ENCODE assay signal across 12 mouse cellular contexts in genomic region chr9:117400262-117400671, GRCm38 (mm10).
DNase-seq lines count a peak whose midpoint lies in the region; ATAC-seq and TF ChIP-seq lines count a peak whose summit lies in the region.
"Had no signal": no experiment of that assay in that cellular context is flagged by ENCODE, and none has a peak within 500 bp of the region (broad histone marks: within the 10 kb centered on the region; RNA-seq: fewer than 3 reads in every experiment).

No protein-coding gene starts in this region.

- intact Hi-C loops in left cerebral cortex, adult 2 months (cut with DNase I): no loop called here

- H3K4me3 ChIP-seq in forebrain, embryonic 14.5 days (ENCODE audit: low read depth, low read length): no peak overlapping the region
- no peak overlapping the region for H3K4me3 ChIP-seq in forebrain, embryonic 10.5 days
- no peak overlapping the region for H3K4me3 ChIP-seq in lung, embryonic 15.5 days
- no peak overlapping the region for H3K4me3 ChIP-seq in left cerebral cortex, adult 2 months
- H3K4me3 ChIP-seq: forebrain, embryonic 12.5 days; limb, embryonic 12.5 days had no signal

- H3K36me3 ChIP-seq in forebrain, embryonic 14.5 days (ENCODE audit: control insufficient read depth, insufficient read depth, low read length): no peaks in the 10 kb centered on the region
- no peaks in the 10 kb centered on the region for H3K36me3 ChIP-seq in forebrain, embryonic 10.5 days (replicated peaks)
- H3K36me3 ChIP-seq in lung, embryonic 15.5 days: no peaks in the 10 kb centered on the region
- H3K36me3 ChIP-seq: forebrain, embryonic 12.5 days; limb, embryonic 12.5 days had no signal

- H3K27me3 ChIP-seq in forebrain, embryonic 14.5 days (replicated peaks; ENCODE audit: control insufficient read depth, insufficient read depth, low read length): no peaks in the 10 kb centered on the region
- no peaks in the 10 kb centered on the region for H3K27me3 ChIP-seq in forebrain, embryonic 10.5 days (ENCODE audit: poor library complexity, severe bottlenecking)
- H3K27me3 ChIP-seq in lung, embryonic 15.5 days: no peaks in the 10 kb centered on the region
- H3K27me3 ChIP-seq: forebrain, embryonic 12.5 days; limb, embryonic 12.5 days had no signal

- TF ChIP-seq CTCF in left cerebral cortex, adult 2 months (IDR thresholded peaks at IDR 0.05): no peak

- H3K9ac ChIP-seq in forebrain, embryonic 14.5 days (ENCODE audit: low read length): no peak overlapping the region
- H3K9ac ChIP-seq in lung, embryonic 15.5 days: no peak overlapping the region
- H3K9ac ChIP-seq: forebrain, embryonic 12.5 days; limb, embryonic 12.5 days had no signal

- no peak overlapping the region for H3K4me2 ChIP-seq in forebrain, embryonic 14.5 days (ENCODE audit: low read length)
- no peak overlapping the region for H3K4me2 ChIP-seq in lung, embryonic 15.5 days
- H3K4me2 ChIP-seq: forebrain, embryonic 12.5 days; limb, embryonic 12.5 days had no signal

- DNase-seq in forebrain, embryonic 14.5 days (ENCODE audit: low spot score): peak; percentile 35
- no peak for DNase-seq in forebrain, embryonic 10.5 days (ENCODE audit: extremely low spot score, low spot score)
- peak; percentile 2 for DNase-seq in thymus, postnatal 0 days (ENCODE audit: low spot score)
- no peak for DNase-seq in thymus, postnatal 25 days
- DNase-seq in yolk sac, embryonic 10.5 days (ENCODE audit: low spot score): peak; percentile 9
- DNase-seq in left cerebral cortex, adult 2 months (ENCODE audit: extremely low spot score in 1 of 2, low spot score in 2 of 2): no peak
- no peak for DNase-seq in frontal cortex, postnatal 14 days (ENCODE audit: low spot score in 2 of 2)
- DNase-seq: cerebellum, postnatal 10 days; right cerebral cortex, adult 18-20 months had no signal

- no peak overlapping the region for H3K27ac ChIP-seq in forebrain, embryonic 14.5 days (ENCODE audit: low read depth, low read length)
- no peak overlapping the region for H3K27ac ChIP-seq in forebrain, embryonic 10.5 days
- no peak overlapping the region for H3K27ac ChIP-seq in lung, embryonic 15.5 days
- H3K27ac ChIP-seq in left cerebral cortex, adult 2 months: no peak overlapping the region
- H3K27ac ChIP-seq: forebrain, embryonic 12.5 days; limb, embryonic 12.5 days had no signal

- 62% methylated on average over 7 of the region's 7 CpGs for WGBS in forebrain, embryonic 14.5 days
- WGBS in forebrain, embryonic 10.5 days: 65% methylated on average over 7 of the region's 7 CpGs
- WGBS in lung, embryonic 15.5 days: 22% methylated on average over 7 of the region's 7 CpGs

- no peaks in the 10 kb centered on the region for H3K4me1 ChIP-seq in forebrain, embryonic 14.5 days (ENCODE audit: control insufficient read depth, insufficient read depth, low read length)
- H3K4me1 ChIP-seq in forebrain, embryonic 10.5 days: peaks cover 10% of the 10 kb centered on the region
- H3K4me1 ChIP-seq in lung, embryonic 15.5 days: peaks cover 11% of the 10 kb centered on the region; the same call in 1 of the 2 replicates

- ATAC-seq in forebrain, embryonic 14.5 days: no peak
- peak; percentile 55; the same call in 1 of the 2 replicates for ATAC-seq in lung, embryonic 15.5 days (ENCODE audit: borderline replicate concordance, extremely low read depth, low FRiP score, low TSS enrichment)

- no peaks in the 10 kb centered on the region for H3K9me3 ChIP-seq in forebrain, embryonic 14.5 days (replicated peaks; ENCODE audit: control insufficient read depth, low read length)
- no peaks in the 10 kb centered on the region for H3K9me3 ChIP-seq in forebrain, embryonic 10.5 days
- H3K9me3 ChIP-seq in lung, embryonic 15.5 days: no peaks in the 10 kb centered on the region
- H3K9me3 ChIP-seq: forebrain, embryonic 12.5 days; limb, embryonic 12.5 days had no signal

Comparison
In these comparisons a context has a peak if more than half of its experiments do, and no peak if none do; other contexts are left out.
1. DNase-seq: peak in forebrain, embryonic 14.5 days (single experiment), thymus, postnatal 0 days (single experiment) and yolk sac, embryonic 10.5 days (single experiment); none in forebrain, embryonic 10.5 days (single experiment), thymus, postnatal 25 days (single experiment), left cerebral cortex, adult 2 months (0 of 2) and frontal cortex, postnatal 14 days (0 of 2).